Mouse (Mus musculus) cerebellum, postnatal 14 days (tissue): ENCODE measurements around the gene Gm49361.

ENCODE experiments used
- DNase-seq, 2 experiments: peaks; one replicate each; pipeline ENCODE4 v3.0.0; 2021; ENCODE audit warnings: mixed read lengths in 2 of 2

Gm49361 gene

DNA sequence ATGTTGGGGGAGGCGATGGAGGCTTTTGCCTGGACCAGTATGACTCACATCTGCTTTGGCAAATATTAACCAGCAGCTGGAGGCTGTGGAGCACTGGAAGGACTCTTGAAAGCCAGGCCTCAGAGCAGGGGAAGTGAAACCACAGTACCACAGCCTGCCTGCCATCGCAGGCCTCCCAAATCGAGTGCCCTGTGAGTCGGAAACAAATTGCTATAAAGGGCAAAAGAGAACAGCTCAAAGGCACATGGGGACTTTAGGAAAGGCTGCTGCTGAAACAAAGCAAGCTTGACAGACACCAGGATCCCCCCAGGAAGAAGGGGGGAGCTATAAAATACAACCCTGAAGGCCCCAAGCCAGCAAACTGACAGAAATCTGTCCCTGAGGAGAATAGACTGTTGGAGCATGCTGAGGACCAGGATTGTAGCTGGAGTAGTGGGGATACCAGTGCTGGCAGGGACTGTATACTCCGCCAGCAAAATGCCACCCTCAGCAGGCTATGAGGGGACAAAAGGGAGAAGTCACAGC lies 15.9 kb downstream of the Gm49361 start:
- DNase-seq: no peak

DNA sequence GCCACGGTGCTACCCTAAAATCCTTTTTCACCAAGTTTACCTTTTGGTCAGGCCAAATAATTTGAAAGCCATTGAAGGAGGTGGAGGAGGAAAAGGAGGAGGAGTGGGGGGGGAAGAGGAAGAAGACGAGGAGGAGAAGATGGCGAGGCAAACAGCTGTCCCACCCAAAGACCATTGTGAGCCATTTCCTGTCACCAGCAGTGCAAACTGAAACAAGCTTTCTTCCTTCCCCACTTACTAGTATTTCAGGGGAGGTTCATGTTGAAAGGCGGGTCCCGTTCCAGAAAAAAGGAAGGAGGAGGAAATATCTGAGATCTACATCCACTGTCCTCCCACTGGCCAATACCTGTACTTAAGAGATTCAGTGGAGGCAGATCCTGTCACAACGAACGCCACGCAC lies 16.5 kb downstream of the Gm49361 start:
- no peak for DNase-seq

DNA sequence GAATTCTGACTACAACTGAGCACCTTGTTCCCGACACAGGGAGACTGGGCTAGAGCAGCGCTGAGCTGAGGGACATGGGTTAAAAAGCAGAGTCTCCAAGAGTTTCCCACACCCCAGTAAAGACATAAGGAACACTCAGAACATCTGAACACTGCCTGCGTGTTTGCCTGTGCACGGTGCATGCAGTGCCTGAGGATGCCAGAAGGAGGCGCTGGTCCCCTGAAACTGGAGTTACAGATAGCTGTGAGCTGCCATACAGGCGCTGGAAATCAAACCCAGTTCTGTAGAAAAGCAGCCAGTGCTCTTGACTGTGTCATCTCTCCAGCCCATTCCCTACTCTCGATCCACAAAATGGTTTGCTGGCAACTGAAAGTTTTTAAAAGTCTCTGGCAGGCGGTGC lies 19.7 kb downstream of the Gm49361 start:
- DNase-seq: peak in 1 of 2 experiments; percentile 34

- DNase-seq: peak in 1 of 2 experiments; percentile 27
Observed at GRCm38 (mm10) chr14:57724473-57724872, 21.4 kb downstream of the Gm49361 start.

- DNase-seq: no peak
Observed at GRCm38 (mm10) chr14:57718245-57718644, 27.7 kb downstream of the Gm49361 start.

DNA sequence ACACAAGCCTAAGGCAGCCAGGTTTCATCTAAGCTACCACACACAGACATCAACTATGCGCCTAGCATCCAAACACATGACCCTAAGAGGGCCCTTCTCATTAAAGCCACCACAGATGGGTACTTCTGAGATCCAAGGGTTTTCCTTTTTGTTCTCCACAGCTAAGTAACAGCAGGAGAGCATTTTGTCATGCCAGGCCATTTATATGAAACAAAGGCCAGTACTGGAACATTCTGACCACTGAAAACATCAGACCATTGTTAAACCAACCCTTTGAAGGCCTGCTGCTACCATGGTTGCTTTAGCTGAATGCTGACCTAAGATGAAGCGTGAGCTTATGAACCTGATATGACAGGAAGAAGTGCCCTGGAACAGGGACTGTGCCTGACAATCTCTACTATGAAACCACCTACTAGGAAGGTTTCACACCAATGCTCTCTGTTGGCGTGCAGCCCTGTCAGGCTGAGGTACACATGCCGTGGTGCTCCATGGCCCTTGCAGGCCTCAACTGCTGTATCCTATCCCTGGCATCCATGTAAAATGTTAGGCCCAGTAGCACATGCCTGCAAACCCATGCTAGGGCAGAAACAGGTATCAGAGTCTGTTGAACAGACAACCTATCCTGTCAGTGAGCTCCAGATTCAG lies 29.2 kb downstream of the Gm49361 start:
- peak; percentile 26 to 44 for DNase-seq

GRCm38 (mm10) chr14:57712884-57713283 lies 33.0 kb downstream of the Gm49361 start:
- DNase-seq: no peak

DNA sequence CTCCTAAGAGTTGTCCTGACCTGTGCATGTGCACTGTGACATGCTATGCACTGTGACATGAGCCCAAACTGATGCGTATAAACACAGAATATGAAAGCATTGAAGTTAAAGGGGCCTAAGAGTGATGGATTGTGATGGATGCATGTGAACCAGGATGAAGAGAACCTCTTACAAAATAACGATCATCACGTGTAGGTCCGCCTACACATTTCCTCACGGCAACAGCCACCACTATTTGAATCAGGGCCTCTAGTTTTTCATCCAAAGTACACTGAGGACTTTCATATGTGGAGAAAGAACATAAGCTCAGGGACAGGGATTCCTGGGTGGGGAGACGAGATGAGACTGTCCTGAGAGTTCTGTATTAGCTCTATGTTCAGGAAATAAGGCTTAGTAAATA lies 34.8 kb downstream of the Gm49361 start:
- DNase-seq: no peak

GRCm38 (mm10) chr14:57709171-57709570 lies 36.7 kb downstream of the Gm49361 start:
- no peak for DNase-seq

DNA sequence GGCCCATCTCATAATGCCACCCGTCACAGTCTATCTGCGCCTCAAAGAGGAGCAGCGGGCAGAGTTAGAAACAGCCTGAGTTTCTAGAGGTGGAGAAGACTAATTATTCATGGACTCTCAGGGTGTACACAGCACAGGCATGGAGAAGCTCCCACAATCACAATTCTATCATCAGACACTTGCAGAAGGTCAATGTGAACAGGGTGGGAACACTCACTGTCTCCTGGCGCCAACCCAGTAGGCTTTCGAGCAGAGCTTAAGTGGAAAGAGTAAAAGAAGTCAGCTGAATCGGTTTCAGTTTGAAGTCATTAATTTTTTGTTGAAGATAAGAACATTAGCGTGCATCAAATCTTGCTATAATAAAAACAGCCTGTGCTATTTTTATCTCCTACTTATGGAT lies 37.3 kb downstream of the Gm49361 start:
- no peak for DNase-seq

- DNase-seq: peak; percentile 50 to 57
Observed at GRCm38 (mm10) chr14:57707100-57707893, 38.6 kb downstream of the Gm49361 start.

DNA sequence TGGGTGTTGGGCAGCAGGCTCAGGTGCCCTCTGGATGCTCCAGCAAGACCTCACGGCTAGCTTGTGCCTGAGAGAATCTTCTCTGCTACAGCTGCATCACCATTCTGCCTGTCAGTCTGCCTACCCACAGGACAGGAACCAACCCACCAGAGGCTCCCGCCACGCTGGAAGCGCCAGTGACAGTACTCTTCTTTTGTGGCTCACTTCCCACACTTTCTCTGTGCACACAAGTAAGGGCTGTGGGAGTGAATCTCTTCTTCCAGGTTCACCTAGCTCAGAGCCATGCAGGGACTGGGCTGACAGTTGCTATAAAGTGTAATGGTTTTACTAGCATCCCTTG lies 39.2 kb downstream of the Gm49361 start:
- DNase-seq: peak; percentile 22 to 23

DNA sequence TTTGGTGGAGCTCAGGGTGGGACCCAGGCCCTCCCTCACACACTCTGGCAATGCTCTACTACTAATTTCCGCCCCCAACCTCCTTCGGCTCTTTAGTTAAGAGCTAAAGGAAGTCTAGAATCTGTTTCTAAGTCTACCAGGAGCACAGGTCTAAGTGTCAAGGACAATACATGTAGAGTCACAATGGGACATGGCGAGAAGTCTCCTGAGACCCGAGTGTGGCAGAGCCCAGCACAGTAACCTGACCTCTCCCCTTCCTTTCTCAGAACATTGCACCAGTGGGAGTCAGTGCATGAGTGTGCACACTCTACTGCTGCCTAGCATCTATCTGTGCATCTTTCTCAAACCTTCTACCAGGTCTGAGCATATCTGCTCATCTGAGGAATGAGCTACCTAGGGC lies 40.1 kb downstream of the Gm49361 start:
- no peak for DNase-seq

GRCm38 (mm10) chr14:57705075-57705474 lies 40.8 kb downstream of the Gm49361 start:
- DNase-seq: no peak

DNA sequence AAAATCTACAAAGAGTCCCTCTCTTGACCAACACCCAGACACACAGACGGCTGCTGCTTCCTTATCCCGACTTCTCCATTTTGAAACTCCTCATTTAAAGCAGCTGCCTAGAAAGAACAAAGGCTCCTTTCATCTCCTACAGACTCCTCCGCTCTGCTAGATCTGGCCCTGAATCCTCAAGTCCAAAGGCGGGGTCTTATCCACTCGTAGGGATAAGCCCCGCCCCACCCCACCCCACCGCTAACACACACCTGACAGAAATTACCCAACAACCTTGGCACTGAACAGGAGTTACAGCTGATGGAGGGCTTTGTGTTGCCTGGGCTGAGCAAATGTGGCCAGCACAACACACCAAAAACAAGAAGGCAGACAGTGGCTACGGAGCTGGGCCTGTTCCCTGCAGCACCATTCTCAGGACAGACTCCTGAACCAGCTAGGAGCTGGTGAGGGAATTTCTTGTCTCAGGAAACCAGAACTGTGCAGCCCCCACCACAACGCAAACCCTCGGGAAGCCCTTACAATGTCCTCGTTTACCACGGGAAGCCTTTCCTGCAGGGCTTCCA lies 43.9 kb downstream of the Gm49361 start:
- DNase-seq: no peak

DNA sequence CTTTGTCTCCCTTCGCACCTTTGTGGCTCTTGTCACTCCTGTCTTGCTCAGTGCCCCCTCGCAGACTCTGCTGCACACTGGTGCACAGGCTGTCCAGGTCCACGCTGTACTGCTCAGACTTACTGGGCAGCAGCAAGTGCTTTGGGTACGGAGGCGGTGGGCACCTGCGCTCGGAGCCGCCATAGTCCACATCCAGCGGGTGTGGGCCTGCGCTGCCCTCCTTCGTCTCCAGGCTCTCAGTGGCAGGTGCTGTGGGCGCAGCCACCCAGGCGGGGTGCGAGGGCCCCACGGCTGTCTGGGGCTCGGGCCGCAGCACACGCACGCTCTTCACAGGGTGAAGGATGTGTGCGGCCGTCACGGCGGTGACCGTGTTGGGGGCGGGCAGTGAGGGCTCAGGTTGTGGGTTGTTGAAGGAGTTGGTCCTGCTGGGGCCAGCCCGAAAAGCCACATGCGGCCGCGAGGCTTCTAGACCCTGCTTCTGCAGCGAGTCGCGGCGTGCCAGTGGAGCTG lies 46.4 kb downstream of the Gm49361 start:
- no peak for DNase-seq

DNA sequence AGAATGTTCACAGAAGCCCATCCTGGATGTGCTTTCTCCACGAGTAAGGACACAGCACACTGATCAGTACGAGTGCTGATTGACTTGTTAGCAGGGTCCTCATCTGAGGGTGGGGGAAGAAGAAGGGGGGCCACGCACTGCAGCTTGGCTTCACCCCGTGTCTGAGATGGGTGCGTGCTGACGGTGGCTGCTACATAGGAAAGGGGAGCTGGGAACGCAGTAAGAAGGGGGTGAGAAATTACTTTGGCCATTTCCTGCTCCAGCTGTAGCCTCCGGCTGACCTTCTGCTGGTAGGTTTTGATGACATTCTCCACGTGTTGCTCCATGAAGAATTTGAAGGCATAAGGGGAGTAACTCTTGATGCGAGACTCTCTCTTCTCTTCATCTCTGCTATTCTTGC lies 46.9 kb downstream of the Gm49361 start:
- DNase-seq: no peak

GRCm38 (mm10) chr14:57696066-57696465 lies 49.8 kb downstream of the Gm49361 start:
- no peak for DNase-seq

DNA sequence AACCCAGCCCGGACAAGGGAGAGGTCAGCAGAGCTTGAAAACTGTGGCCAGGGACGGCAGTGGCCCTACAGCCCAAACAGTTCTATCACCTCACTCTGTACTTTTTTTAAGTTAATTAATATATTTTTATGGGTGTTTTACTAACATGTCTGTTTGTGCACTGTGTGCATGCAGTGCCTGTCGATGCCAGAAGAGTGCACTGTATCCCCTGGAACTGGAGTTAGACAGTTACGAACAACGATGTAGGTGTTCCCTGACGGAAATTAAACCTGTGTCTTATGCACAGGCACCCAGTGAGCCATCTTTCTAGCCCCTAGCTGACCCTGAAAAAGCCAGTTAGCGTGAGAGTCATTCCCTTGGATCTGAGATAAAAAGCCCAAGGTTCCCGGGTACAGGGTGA lies 50.4 kb downstream of the Gm49361 start:
- DNase-seq: peak in 1 of 2 experiments; percentile 36

DNA sequence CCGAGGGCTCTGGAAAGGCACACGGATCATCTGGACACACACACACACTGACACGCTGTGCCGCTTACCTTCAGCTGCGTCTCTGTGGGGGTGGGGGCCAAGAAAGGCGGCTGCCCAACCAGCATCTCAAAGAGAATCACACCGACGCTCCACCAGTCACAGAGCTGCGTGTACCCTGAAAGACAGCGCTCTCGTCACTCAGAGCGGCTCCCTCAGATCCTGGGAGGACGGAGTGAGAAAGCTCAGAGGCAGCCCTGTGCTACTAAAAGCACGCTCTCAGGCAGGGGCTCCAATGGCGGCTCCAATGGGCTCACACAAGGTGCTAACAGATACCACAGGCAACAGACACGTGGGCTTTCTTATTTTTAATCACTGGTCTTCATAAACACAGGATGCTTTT lies 51.7 kb downstream of the Gm49361 start:
- DNase-seq: no peak

GRCm38 (mm10) chr14:57692517-57693130 lies 53.3 kb downstream of the Gm49361 start:
- no peak for DNase-seq

DNA sequence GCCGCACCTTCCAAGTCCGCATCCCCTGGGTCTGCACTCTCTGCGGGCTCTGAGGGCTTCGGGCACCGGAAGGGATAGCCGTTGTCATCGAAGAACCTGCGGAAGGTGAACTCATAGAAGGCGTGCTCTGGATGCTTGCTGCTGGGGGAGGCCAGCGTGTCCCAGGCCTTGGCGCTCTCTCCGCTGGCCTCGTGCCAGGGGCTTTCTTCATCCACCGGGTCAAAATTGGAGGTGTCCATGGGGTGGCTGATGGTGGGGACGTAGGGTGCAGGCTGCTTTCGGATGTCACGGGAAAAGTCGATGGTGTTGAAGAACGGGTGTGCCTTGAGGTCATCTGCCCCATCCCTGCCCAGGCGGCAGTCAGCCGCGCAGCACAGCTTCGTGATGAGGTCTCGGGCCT lies 54.6 kb downstream of the Gm49361 start:
- DNase-seq: no peak

GRCm38 (mm10) chr14:57690681-57691080 lies 55.2 kb downstream of the Gm49361 start:
- DNase-seq: no peak
